Mouse (Mus musculus) ovary, postnatal 14 days (tissue): ENCODE measurements around the gene Hist2h4.
"Not testable (repeated sequence)": the region's sequence is repeated elsewhere in the genome, so short reads cannot be mapped to it uniquely, and the experiment has no call there.

Source experiments
- DNase-seq: peaks from one replicate; pipeline ENCODE4 v3.0.0; 2022; ENCODE audit warnings: low spot score

The Hist2h4 gene

GRCm38 (mm10) chr3:96262979-96263550, at the start of gene Hist2h4:
TSS of gene Hist2h4 (minus strand) at chr3:96263311.
- peak; percentile 96 for DNase-seq

- no peak for DNase-seq
Measured at GRCm38 (mm10) chr3:96312341-96313098, 49.4 kb upstream of the Hist2h4 start.

- no peak for DNase-seq
Measured at GRCm38 (mm10) chr3:96309441-96309840, 46.3 kb upstream of the Hist2h4 start.

- DNase-seq = no peak
Measured at GRCm38 (mm10) chr3:96306506-96306905, 43.4 kb upstream of the Hist2h4 start.

- DNase-seq = no peak
Measured at GRCm38 (mm10) chr3:96302076-96302475, 39.0 kb upstream of the Hist2h4 start.

- no peak for DNase-seq
Measured at GRCm38 (mm10) chr3:96300706-96301529, 37.8 kb upstream of the Hist2h4 start.

- DNase-seq = no peak
Measured at GRCm38 (mm10) chr3:96299562-96299961, 36.5 kb upstream of the Hist2h4 start.

GRCm38 (mm10) chr3:96298360-96298759, 35.2 kb upstream of the Hist2h4 start:
- no peak for DNase-seq

GRCm38 (mm10) chr3:96293787-96294186, 30.7 kb upstream of the Hist2h4 start, which contains the start of gene Fcgr1:
TSS of gene Fcgr1 (minus strand) at chr3:96293969.
- no peak for DNase-seq

- no peak for DNase-seq
Measured at GRCm38 (mm10) chr3:96293368-96293767, 30.3 kb upstream of the Hist2h4 start.

- DNase-seq = no peak
Measured at GRCm38 (mm10) chr3:96292641-96293040, 29.5 kb upstream of the Hist2h4 start.

GRCm38 (mm10) chr3:96290727-96291126, 27.6 kb upstream of the Hist2h4 start:
- DNase-seq = not testable (repeated sequence)

GRCm38 (mm10) chr3:96289201-96289600, 26.1 kb upstream of the Hist2h4 start:
- no peak for DNase-seq

- not testable (repeated sequence) for DNase-seq
Measured at GRCm38 (mm10) chr3:96287334-96287733, 24.2 kb upstream of the Hist2h4 start.

GRCm38 (mm10) chr3:96284457-96284856, 21.3 kb upstream of the Hist2h4 start:
- no peak for DNase-seq

GRCm38 (mm10) chr3:96280660-96281059, 17.5 kb upstream of the Hist2h4 start:
- DNase-seq = no peak

- DNase-seq = peak; percentile 89
Measured at GRCm38 (mm10) chr3:96277800-96278624, 14.9 kb upstream of the Hist2h4 start.

GRCm38 (mm10) chr3:96277428-96277799, 14.3 kb upstream of the Hist2h4 start:
- DNase-seq = no peak

GRCm38 (mm10) chr3:96273591-96274465, 10.7 kb upstream of the Hist2h4 start:
- no peak for DNase-seq

- DNase-seq = peak; percentile 72
Measured at GRCm38 (mm10) chr3:96269511-96270474, 6.7 kb upstream of the Hist2h4 start, which contains the start of gene Hist2h2bb. TSS of gene Hist2h2bb (plus strand) at chr3:96269752.
